Mouse (Mus musculus) kidney, embryonic 16.5 days (tissue): Measurements from ENCODE around the gene 1110032A03Rik. TPM values are rescaled to one million over a fixed set of nuclear protein-coding genes. Genes with fewer than 3 reads are reported as not detected.

Experiments used
- ATAC-seq: fragments of 200-750 bp; cut with Nextera tagmentation; 2 replicates; pipeline ENCODE4 v1.8.0; 2017; ENCODE audit warnings: moderate TSS enrichment; ENCODE audit not compliant: low FRiP score, low TSS enrichment
- H3K27ac ChIP-seq: fragments of 300-500 bp; sonication (generic); 2 replicates; pipeline ENCODE4 v1.5.1; 2014; ENCODE audit warnings: low read length
- H3K27me3 ChIP-seq: fragments of 300-500 bp; sonication (generic); 2 replicates; pipeline ENCODE4 v1.6.1; 2014; ENCODE audit warnings: low read length, control low read depth, mixed read lengths; ENCODE audit not compliant: insufficient read depth
- H3K36me3 ChIP-seq: fragments of 300-500 bp; sonication (generic); 2 replicates; pipeline ENCODE4 v1.6.1; 2014; ENCODE audit warnings: low read length, control low read depth, mixed read lengths; ENCODE audit not compliant: insufficient read depth
- H3K4me1 ChIP-seq: fragments of 300-500 bp; sonication (generic); 2 replicates; pipeline ENCODE4 v1.6.1; 2014; ENCODE audit warnings: low read length, control low read depth, mixed read lengths; ENCODE audit not compliant: insufficient read depth
- H3K4me2 ChIP-seq: fragments of 300-500 bp; sonication (generic); replicated peaks from 2 replicates; pipeline ENCODE4 v1.6.1; 2014; ENCODE audit warnings: low read depth, low read length
- H3K4me3 ChIP-seq: fragments of 300-500 bp; sonication (generic); 2 replicates; pipeline ENCODE4 v1.5.1; 2014; ENCODE audit warnings: mild to moderate bottlenecking, low read length
- H3K9ac ChIP-seq: fragments of 300-500 bp; sonication (generic); replicated peaks from 2 replicates; pipeline ENCODE4 v1.6.1; 2014; ENCODE audit warnings: low read length
- H3K9me3 ChIP-seq: fragments of 300-500 bp; sonication (generic); 2 replicates; pipeline ENCODE4 v1.6.1; 2016; ENCODE audit warnings: low read length, control low read depth
- WGBS: fragments of 180-500 bp; shearing (Covaris S2); extraction: QIAGEN DNeasy Blood & Tissue Kit; methylation state at CpG from one replicate; pipeline ENCODE4 v1.1.7; 2014; 5-methylcytosine and 5-hydroxymethylcytosine counted together
- polyA plus RNA-seq: library from polyadenylated mRNA; unstranded; fragments of >200 nt; fragmentation: Nextera tagmentation; extraction: Ambion mirVana; gene quantifications from 2 replicates; pipeline ENCODE4 v1.2.1, GENCODE M21; 2015

Gene 1110032A03Rik
- polyA plus RNA-seq, 1 experiment from 2014 or later: 33.1 TPM

- Histone ChIP-seq H3K36me3 (no peaks in the 10 kb centered on the region), H3K4me3 (peak overlapping the region; percentile 25), H3K9me3 (no peaks in the 10 kb centered on the region), H3K27me3 (no peaks in the 10 kb centered on the region), H3K9ac (no peak overlapping the region), H3K4me1 (peaks cover 17% of the 10 kb centered on the region), H3K27ac (no peak overlapping the region), H3K4me2 (peak overlapping the region; percentile 37; the same call in 1 of the 2 replicates)
- 63% methylated on average over 7 of the region's 7 CpGs for WGBS
- no peak for ATAC-seq
Observed at GRCm38 (mm10) chr9:50753947-50754346, 21.4 kb downstream of the 1110032A03Rik start.

- Histone ChIP-seq H3K4me2 (peak overlapping the region; percentile 37), H3K36me3 (no peaks in the 10 kb centered on the region), H3K9me3 (no peaks in the 10 kb centered on the region), H3K27me3 (no peaks in the 10 kb centered on the region), H3K9ac (0 out of 2 replicates have a peak overlapping the region, but pooled peaks have one; percentile 12), H3K27ac (peak overlapping the region; percentile 81), H3K4me1 (peaks cover 17% of the 10 kb centered on the region), H3K4me3 (peak overlapping the region; percentile 25)
- 53% methylated on average over 17 of the region's 17 CpGs for WGBS
- ATAC-seq: peak; percentile 93
Observed at GRCm38 (mm10) chr9:50752784-50753615, 22.3 kb downstream of the 1110032A03Rik start.

DNA sequence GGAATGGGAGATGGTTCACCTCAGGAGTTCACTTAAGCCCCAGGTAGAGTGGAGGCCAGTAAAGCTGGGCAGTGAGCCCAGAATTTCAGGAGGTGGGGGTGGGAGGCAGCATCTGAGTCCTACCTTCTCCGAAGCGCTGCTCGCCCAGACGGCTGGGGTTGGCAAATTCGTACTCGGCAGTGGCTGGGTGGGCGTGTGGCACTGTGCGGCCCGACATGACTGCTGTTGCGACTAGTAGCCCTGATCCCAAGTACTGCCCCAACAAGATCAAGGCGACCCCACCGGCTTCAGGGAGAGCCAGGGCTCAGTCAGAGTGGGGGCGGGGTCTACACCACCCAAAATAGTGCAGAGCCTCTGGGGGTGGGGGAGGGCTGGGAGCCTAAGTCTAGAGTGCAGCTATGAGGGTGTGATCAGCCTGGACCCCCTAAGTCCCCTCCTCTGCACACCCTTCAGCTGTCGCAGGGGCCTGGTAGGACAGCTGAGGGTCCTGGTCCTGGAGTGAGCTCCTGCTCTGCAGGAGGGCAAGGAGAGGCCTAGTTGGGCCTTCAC lies 23.2 kb downstream of the 1110032A03Rik start, which contains the start of gene Hspb2:
TSS of gene Hspb2 (minus strand) at position 301 of the 549 bp plus-strand sequence.
- peak; percentile 69 for ATAC-seq
- WGBS: 64% methylated on average over 14 of the region's 14 CpGs
- Histone ChIP-seq H3K4me1 (peaks cover 17% of the 10 kb centered on the region), H3K27ac (peak within 1 kb of the TSS; percentile 81), H3K27me3 (no peaks in the 10 kb centered on the region), H3K4me2 (peak within 1 kb of the TSS; percentile 37), H3K9me3 (no peaks in the 10 kb centered on the region), H3K9ac (0 out of 2 replicates have a peak within 1 kb of the TSS, but pooled peaks have one; percentile 35), H3K4me3 (peak within 1 kb of the TSS; percentile 25), H3K36me3 (no peaks in the 10 kb centered on the region)

DNA sequence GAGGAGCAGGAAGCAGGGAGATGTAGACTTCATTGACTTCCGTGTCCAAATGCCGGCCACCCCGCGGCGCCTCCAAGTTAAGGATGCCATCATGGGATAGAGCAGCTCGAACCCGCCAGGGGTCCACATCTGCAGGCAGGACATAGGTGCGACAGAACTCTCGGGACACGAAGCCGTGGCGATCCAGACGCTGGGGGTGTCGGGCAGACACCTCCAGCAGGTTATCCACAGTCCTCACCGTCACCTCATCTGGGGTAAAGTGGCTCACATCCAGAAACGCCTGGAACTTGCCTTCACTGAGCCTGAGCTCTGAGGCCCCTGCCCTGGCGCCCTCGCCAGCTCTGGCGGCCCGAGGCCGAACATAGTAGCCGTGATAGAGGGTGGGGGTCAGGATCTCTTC lies 24.0 kb downstream of the 1110032A03Rik start, which contains the start of gene Cryab:
TSS of gene Cryab (plus strand) at position 3 of the 400 bp plus-strand sequence.
- H3K27ac ChIP-seq: peak within 1 kb of the TSS; percentile 81

DNA sequence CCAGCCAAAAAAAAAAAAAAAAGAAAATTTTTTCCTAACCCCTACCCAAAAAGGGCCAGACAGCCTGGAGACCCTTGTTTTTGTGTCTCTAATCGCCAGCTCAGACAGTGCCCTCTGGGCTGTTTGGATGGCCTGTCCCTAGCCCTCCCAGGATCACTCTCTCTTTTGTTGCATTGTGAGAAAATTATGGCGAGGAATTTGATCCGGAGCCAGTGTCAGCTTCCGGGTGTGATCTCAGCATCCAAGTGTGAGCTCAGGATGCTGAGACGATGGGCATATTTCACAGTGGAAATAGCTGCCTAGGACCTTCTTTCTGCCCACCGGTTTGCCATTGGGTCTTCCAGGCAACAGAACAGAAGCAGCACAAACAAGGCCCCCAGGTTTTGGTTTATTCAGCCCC lies 24.6 kb downstream of the 1110032A03Rik start:
- H3K4me3 ChIP-seq: no peak overlapping the region
- H3K9ac ChIP-seq: no peak overlapping the region
- H3K9me3 ChIP-seq: no peaks in the 10 kb centered on the region
- H3K27ac ChIP-seq: no peak overlapping the region
- no peaks in the 10 kb centered on the region for H3K27me3 ChIP-seq
- H3K4me2 ChIP-seq: no peak overlapping the region
- no peak for ATAC-seq
- no peaks in the 10 kb centered on the region for H3K36me3 ChIP-seq
- peaks cover 21% of the 10 kb centered on the region for H3K4me1 ChIP-seq
- 66% methylated on average over 6 of the region's 6 CpGs for WGBS

More for the DNA sequence above, 24.0 kb downstream of the 1110032A03Rik start, which contains the start of gene Cryab:
- no peak within 1 kb of the TSS for H3K4me2 ChIP-seq
- no peaks in the 10 kb centered on the region for H3K9me3 ChIP-seq
- H3K9ac ChIP-seq: 0 out of 2 replicates have a peak within 1 kb of the TSS, but pooled peaks have one; percentile 22
- no peaks in the 10 kb centered on the region for H3K36me3 ChIP-seq
- WGBS: 73% methylated on average over 22 of the region's 22 CpGs
- H3K27me3 ChIP-seq: no peaks in the 10 kb centered on the region
- no peak within 1 kb of the TSS for H3K4me3 ChIP-seq
- ATAC-seq: no peak
- H3K4me1 ChIP-seq: peaks cover 17% of the 10 kb centered on the region

GRCm38 (mm10) chr9:50746214-50746677 lies 29.1 kb downstream of the 1110032A03Rik start, which contains the start of gene 2310030G06Rik:
TSS of gene 2310030G06Rik (minus strand) at chr9:50746536.
- peak within 1 kb of the TSS; percentile 62 for H3K4me2 ChIP-seq
- H3K27me3 ChIP-seq: no peaks in the 10 kb centered on the region
- H3K36me3 ChIP-seq: no peaks in the 10 kb centered on the region
- 0% methylated on average over 19 of the region's 19 CpGs for WGBS
- peak; percentile 87 for ATAC-seq
- H3K9me3 ChIP-seq: no peaks in the 10 kb centered on the region
- H3K4me1 ChIP-seq: peaks cover 6% of the 10 kb centered on the region; the same call in 1 of the 2 replicates
- peak within 1 kb of the TSS; percentile 88 for H3K27ac ChIP-seq
- H3K9ac ChIP-seq: peak within 1 kb of the TSS; percentile 74
- peak within 1 kb of the TSS; percentile 58 for H3K4me3 ChIP-seq

DNA sequence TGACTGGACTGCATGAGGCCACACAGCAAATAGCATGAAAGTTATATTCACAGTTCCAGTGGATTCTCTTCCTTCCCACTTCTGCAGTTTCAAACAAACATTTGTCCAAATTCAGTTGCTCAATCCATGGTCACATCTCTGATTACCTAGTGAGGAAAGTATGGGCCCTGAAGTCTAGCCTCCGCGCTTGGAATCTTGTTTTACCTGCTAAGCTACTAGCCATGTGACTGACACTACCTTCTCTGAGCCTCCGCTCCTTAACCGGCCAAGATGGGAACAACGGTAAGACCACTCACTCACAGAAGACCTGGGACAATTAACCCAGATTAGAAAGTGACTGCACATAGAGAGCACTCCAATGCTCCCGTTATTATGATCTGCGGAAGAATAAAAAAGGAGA lies 29.5 kb downstream of the 1110032A03Rik start:
- peak overlapping the region; percentile 62 for H3K4me2 ChIP-seq
- peak; percentile 62; the same call in 1 of the 2 replicates for ATAC-seq
- no peaks in the 10 kb centered on the region for H3K36me3 ChIP-seq
- 11% methylated on average over 7 of the region's 7 CpGs for WGBS
- no peaks in the 10 kb centered on the region for H3K9me3 ChIP-seq
- H3K27ac ChIP-seq: peak overlapping the region; percentile 88
- H3K27me3 ChIP-seq: no peaks in the 10 kb centered on the region
- 0 out of 2 replicates have a peak, but pooled peaks cover 6% of the 10 kb centered on the region for H3K4me1 ChIP-seq
- peak overlapping the region; percentile 74 for H3K9ac ChIP-seq
- H3K4me3 ChIP-seq: peak overlapping the region; percentile 58

- no peaks in the 10 kb centered on the region for H3K36me3 ChIP-seq
- H3K4me2 ChIP-seq: no peak overlapping the region
- no peaks in the 10 kb centered on the region for H3K27me3 ChIP-seq
- no peaks in the 10 kb centered on the region for H3K9me3 ChIP-seq
- no peak overlapping the region for H3K4me3 ChIP-seq
- H3K4me1 ChIP-seq: peaks cover 11% of the 10 kb centered on the region
- ATAC-seq: no peak
- no peak overlapping the region for H3K27ac ChIP-seq
- 74% methylated on average over 2 of the region's 2 CpGs for WGBS
- no peak overlapping the region for H3K9ac ChIP-seq
Observed at GRCm38 (mm10) chr9:50742744-50743143, 32.6 kb downstream of the 1110032A03Rik start.

DNA sequence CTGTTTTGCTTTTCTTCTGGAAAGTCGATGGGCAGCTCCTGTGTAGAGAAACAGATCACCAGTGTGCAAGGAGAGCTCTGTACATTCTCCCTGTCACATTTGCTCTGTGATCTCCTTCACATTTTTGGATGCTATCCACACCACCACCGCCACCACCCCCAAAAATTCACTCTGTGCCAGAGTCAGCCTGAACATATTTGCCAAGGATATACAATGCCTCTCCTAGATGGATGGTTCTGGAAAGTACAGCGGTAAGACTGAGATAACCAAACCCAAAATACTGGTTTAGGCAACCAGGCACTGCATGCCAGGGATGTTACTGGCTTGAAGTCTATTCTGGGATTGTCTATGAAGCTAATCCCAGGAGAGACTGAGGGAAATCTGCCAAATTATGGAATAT lies 33.1 kb downstream of the 1110032A03Rik start:
- no peaks in the 10 kb centered on the region for H3K27me3 ChIP-seq
- H3K4me2 ChIP-seq: no peak overlapping the region
- H3K36me3 ChIP-seq: no peaks in the 10 kb centered on the region
- no peak overlapping the region for H3K9ac ChIP-seq
- ATAC-seq: no peak
- no peaks in the 10 kb centered on the region for H3K9me3 ChIP-seq
- no peak overlapping the region for H3K27ac ChIP-seq
- WGBS: 82% methylated on average over 3 of the region's 3 CpGs
- peaks cover 11% of the 10 kb centered on the region for H3K4me1 ChIP-seq
- no peak overlapping the region for H3K4me3 ChIP-seq
